Mouse (Mus musculus) bone marrow, adult 2 months (tissue): ENCODE measurements around the gene Hint2.

Experiments
- CTCF ChIP-seq: fragments of 200-500 bp; IDR thresholded peaks from 2 replicates; pipeline ENCODE4 v1.5.1; 2011; ENCODE audit warnings: low read length, control low read depth; ENCODE audit not compliant: control insufficient read depth, insufficient read depth
- POLR2A ChIP-seq: fragments of 200-500 bp; IDR thresholded peaks from 2 replicates; pipeline ENCODE4 v1.6.1; 2011; ENCODE audit warnings: low read depth, mild to moderate bottlenecking, control low read depth, low read length, borderline replicate concordance; ENCODE audit not compliant: control insufficient read depth

DNA sequence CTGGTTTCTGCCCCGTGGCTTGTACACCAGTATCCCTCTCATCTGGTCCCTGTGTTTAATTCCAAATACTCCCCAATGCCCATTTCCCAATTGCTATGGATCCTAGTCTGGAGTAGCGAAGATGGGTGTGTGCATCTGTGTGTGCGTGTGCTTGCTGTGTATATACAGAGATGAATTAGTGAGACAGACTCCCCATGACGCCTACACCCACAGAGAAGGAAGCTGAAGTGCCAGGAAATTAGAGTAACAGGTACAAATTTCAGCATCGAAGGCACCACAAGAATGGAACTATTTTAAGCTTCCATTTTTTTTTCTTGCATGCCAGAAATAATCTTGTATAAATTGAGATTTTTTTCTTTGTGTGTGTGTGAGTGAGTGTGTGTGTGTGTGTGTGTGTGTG, 34.8 kb upstream of the Hint2 start:
- TF ChIP-seq CTCF (no peak), POLR2A (no peak)
